Mouse (Mus musculus) midbrain, embryonic 15.5 days (tissue): Measurements from ENCODE around the gene Pdzph1. TPM values are rescaled to one million over a fixed set of nuclear protein-coding genes. Genes with fewer than 3 reads are reported as not detected.

Experiments used
- ATAC-seq: fragments of 200-750 bp; cut with Nextera tagmentation; replicated peaks from 2 replicates; pipeline ENCODE4 v1.8.0; 2017; ENCODE audit warnings: moderate TSS enrichment
- H3K27ac ChIP-seq: fragments of 300-500 bp; sonication (generic); 2 replicates; pipeline ENCODE4 v1.5.1; 2015; ENCODE audit warnings: mild to moderate bottlenecking, inconsistent platforms
- H3K27me3 ChIP-seq: fragments of 300-500 bp; sonication (generic); replicated peaks from 2 replicates; pipeline ENCODE4 v1.6.1; 2015; ENCODE audit warnings: inconsistent platforms
- H3K36me3 ChIP-seq: fragments of 300-500 bp; sonication (generic); replicated peaks from 2 replicates; pipeline ENCODE4 v1.6.1; 2015; ENCODE audit warnings: inconsistent platforms
- H3K4me1 ChIP-seq: fragments of 300-500 bp; sonication (generic); 2 replicates; pipeline ENCODE4 v1.6.1; 2015; ENCODE audit warnings: inconsistent platforms
- H3K4me2 ChIP-seq: fragments of 300-500 bp; sonication (generic); 2 replicates; pipeline ENCODE4 v1.6.1; 2015; ENCODE audit warnings: inconsistent platforms, mild to moderate bottlenecking, moderate library complexity
- H3K4me3 ChIP-seq: fragments of 300-500 bp; sonication (generic); 2 replicates; pipeline ENCODE4 v1.5.1; 2015; ENCODE audit warnings: mild to moderate bottlenecking, inconsistent platforms
- H3K9ac ChIP-seq: fragments of 300-500 bp; sonication (generic); 2 replicates; pipeline ENCODE4 v1.6.1; 2015; ENCODE audit warnings: mild to moderate bottlenecking, inconsistent platforms
- H3K9me3 ChIP-seq: fragments of 300-500 bp; sonication (generic); 2 replicates; pipeline ENCODE4 v1.6.1; 2016; ENCODE audit warnings: inconsistent platforms
- WGBS: fragments of 180-500 bp; shearing (Covaris S2); methylation state at CpG from one replicate; pipeline ENCODE4 v1.1.7; 2015; ENCODE audit warnings: mixed read lengths; 5-methylcytosine and 5-hydroxymethylcytosine counted together
- polyA plus RNA-seq: library from polyadenylated mRNA; unstranded; fragments of >200 nt; fragmentation: Nextera tagmentation; extraction: Ambion mirVana; gene quantifications from 2 replicates; pipeline ENCODE4 v1.2.1, GENCODE M21; 2015

The Pdzph1 gene
- polyA plus RNA-seq, 1 experiment from 2014 or later, result 4.1 TPM

GRCm38 (mm10) chr17:58957055-58957454 lies 34.1 kb downstream of the Pdzph1 start:
- Histone ChIP-seq H3K4me2 (no peak overlapping the region), H3K4me1 (no peaks in the 10 kb centered on the region), H3K9ac (no peak overlapping the region), H3K27ac (no peak overlapping the region), H3K4me3 (no peak overlapping the region), H3K36me3 (no peaks in the 10 kb centered on the region), H3K9me3 (no peaks in the 10 kb centered on the region), H3K27me3 (no peaks in the 10 kb centered on the region)
- whole genome bisulfite sequencing, result 76% methylated on average over 1 of the region's 1 CpGs
- no peak for ATAC-seq

- Histone ChIP-seq H3K27me3 (no peaks in the 10 kb centered on the region), H3K4me3 (no peak overlapping the region), H3K36me3 (no peaks in the 10 kb centered on the region), H3K27ac (no peak overlapping the region), H3K4me1 (no peaks in the 10 kb centered on the region), H3K4me2 (no peak overlapping the region), H3K9me3 (no peaks in the 10 kb centered on the region), H3K9ac (no peak overlapping the region)
- WGBS, result 71% methylated on average over 10 of the region's 10 CpGs
- no peak for ATAC-seq
Observed at GRCm38 (mm10) chr17:58943015-58943822, 48.0 kb downstream of the Pdzph1 start.

- H3K4me2 ChIP-seq, result no peak overlapping the region
- H3K27me3 ChIP-seq, result no peaks in the 10 kb centered on the region
- WGBS, result 84% methylated on average over 1 of the region's 1 CpGs
- ATAC-seq, result no peak
- no peak overlapping the region for H3K9ac ChIP-seq
- H3K36me3 ChIP-seq, result no peaks in the 10 kb centered on the region
- H3K9me3 ChIP-seq, result no peaks in the 10 kb centered on the region
- H3K27ac ChIP-seq, result no peak overlapping the region
- H3K4me1 ChIP-seq, result no peaks in the 10 kb centered on the region
- H3K4me3 ChIP-seq, result no peak overlapping the region
Observed at GRCm38 (mm10) chr17:58938598-58938997, 52.6 kb downstream of the Pdzph1 start.

- no peaks in the 10 kb centered on the region for H3K36me3 ChIP-seq
- WGBS, result 51% methylated on average over 4 of the region's 4 CpGs
- H3K9me3 ChIP-seq, result no peaks in the 10 kb centered on the region
- ATAC-seq, result no peak
- H3K9ac ChIP-seq, result no peak overlapping the region
- no peak overlapping the region for H3K4me2 ChIP-seq
- no peak overlapping the region for H3K4me3 ChIP-seq
- H3K27me3 ChIP-seq, result no peaks in the 10 kb centered on the region
- H3K27ac ChIP-seq, result no peak overlapping the region
- 0 out of 2 replicates have a peak, but pooled peaks cover 3% of the 10 kb centered on the region for H3K4me1 ChIP-seq
Observed at GRCm38 (mm10) chr17:58937533-58937932, 53.6 kb downstream of the Pdzph1 start.

DNA sequence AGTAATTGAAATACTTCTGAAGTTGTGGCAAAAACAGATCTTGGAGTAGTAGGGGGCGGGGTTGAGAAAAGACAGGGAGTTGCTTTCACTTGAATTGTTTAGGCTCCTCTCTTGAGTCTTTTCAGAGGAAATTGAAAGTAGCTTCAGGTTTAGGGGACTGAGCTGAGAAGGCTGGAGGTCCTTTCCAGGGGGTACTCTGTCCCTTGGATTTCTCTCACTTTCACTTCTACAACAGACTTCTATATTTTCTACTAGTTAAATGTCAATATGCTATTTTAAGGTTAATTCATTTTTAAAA lies 58.2 kb downstream of the Pdzph1 start:
- Histone ChIP-seq H3K4me2 (no peak overlapping the region), H3K9ac (no peak overlapping the region), H3K36me3 (no peaks in the 10 kb centered on the region), H3K4me1 (0 out of 2 replicates have a peak, but pooled peaks cover 3% of the 10 kb centered on the region), H3K9me3 (no peaks in the 10 kb centered on the region), H3K27me3 (no peaks in the 10 kb centered on the region), H3K4me3 (no peak overlapping the region), H3K27ac (0 out of 2 replicates have a peak overlapping the region, but pooled peaks have one; percentile 29)
- 24% methylated on average over 1 of the region's 1 CpGs for WGBS
- ATAC-seq, result no peak

- peak; percentile 86 for ATAC-seq
- no peak overlapping the region for H3K4me3 ChIP-seq
- WGBS, result 0% methylated on average over 2 of the region's 2 CpGs
- no peaks in the 10 kb centered on the region for H3K9me3 ChIP-seq
- H3K36me3 ChIP-seq, result no peaks in the 10 kb centered on the region
- no peaks in the 10 kb centered on the region for H3K27me3 ChIP-seq
- no peak overlapping the region for H3K9ac ChIP-seq
- 0 out of 2 replicates have a peak overlapping the region, but pooled peaks have one; percentile 29 for H3K27ac ChIP-seq
- no peak overlapping the region; the same call in 1 of the 2 replicates for H3K4me2 ChIP-seq
- H3K4me1 ChIP-seq, result 0 out of 2 replicates have a peak, but pooled peaks cover 3% of the 10 kb centered on the region
Observed at GRCm38 (mm10) chr17:58932279-58932982, 58.7 kb downstream of the Pdzph1 start.

DNA sequence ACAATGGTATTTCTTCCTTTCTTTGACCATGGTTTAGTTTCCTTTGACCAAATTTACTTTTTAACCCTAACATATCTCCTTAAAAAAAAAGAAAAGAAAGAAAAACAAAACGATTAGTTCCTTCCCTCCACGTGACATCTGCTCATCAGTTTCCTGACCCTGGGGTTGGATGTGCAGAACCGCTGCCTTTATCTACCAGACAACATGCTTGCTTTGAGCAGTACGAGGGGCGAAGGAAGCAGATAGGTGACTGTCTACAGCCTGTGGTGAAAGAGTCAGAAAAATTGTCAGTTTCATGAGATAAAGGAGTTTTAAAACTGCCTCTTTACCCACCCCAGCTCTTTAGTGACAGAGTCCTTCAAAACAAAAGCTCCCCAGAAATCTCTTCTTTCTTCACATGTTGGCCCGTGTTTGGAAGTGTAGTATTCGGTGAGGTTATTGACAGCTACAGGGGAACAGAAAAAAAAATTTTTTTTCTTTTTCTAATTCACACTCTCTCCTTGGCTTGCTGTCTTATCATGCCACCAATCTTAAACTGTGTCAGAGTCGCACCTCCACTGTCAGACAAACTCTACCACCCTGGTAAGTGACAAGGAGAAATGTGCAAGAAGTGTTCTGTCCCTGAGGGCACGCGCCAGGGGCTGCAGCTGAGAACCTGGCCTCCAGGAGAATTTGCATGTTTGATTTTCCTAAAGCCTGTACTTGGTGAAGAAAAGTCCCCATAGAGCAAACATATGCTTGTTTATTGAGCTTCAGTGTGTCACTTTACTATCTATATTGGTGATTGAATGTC lies 66.2 kb downstream of the Pdzph1 start:
- Histone ChIP-seq H3K4me3 (no peak overlapping the region), H3K4me2 (no peak overlapping the region), H3K27me3 (no peaks in the 10 kb centered on the region), H3K36me3 (no peaks in the 10 kb centered on the region), H3K9ac (no peak overlapping the region), H3K27ac (no peak overlapping the region), H3K9me3 (no peaks in the 10 kb centered on the region), H3K4me1 (no peaks in the 10 kb centered on the region)
- ATAC-seq, result no peak
- WGBS, result 68% methylated on average over 10 of the region's 10 CpGs

- WGBS, result 53% methylated on average over 11 of the region's 11 CpGs
- H3K36me3 ChIP-seq, result no peaks in the 10 kb centered on the region
- H3K4me2 ChIP-seq, result no peak overlapping the region
- peaks cover 1% of the 10 kb centered on the region; the same call in 1 of the 2 replicates for H3K4me1 ChIP-seq
- ATAC-seq, result peak; percentile 73
- H3K4me3 ChIP-seq, result no peak overlapping the region
- H3K27ac ChIP-seq, result no peak overlapping the region
- H3K9ac ChIP-seq, result no peak overlapping the region
- H3K27me3 ChIP-seq, result no peaks in the 10 kb centered on the region
- H3K9me3 ChIP-seq, result no peaks in the 10 kb centered on the region
Observed at GRCm38 (mm10) chr17:58923901-58924476, 67.2 kb downstream of the Pdzph1 start.

DNA sequence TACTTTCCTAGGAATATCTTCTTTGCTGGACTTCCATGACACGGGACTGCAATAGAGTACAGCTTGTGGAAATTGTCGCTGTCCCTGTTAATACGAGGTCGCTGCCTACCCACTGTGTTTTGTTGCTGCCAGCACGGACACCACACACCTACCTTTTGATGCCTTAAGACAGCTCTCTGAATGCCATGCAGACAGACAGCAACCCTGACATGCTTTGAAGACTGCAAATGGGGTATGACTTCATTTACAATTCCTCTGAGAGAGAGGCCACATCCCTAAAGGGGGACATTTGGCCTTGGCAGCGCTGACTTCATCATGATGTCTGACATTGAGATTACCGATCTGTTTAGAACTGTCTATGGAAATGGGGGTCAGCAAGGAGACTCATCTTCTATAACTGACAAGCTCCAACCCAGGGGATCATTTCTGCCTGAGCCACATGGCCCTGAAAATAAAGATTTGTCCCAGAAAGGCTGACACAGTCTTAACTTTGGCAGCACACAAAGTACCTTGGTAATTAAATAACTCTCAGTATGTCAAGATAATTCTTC lies 67.8 kb downstream of the Pdzph1 start:
- H3K4me3 ChIP-seq, result no peak overlapping the region
- H3K27me3 ChIP-seq, result no peaks in the 10 kb centered on the region
- H3K27ac ChIP-seq, result no peak overlapping the region
- ATAC-seq, result peak; percentile 68
- no peak overlapping the region for H3K9ac ChIP-seq
- peaks cover 2% of the 10 kb centered on the region; the same call in 1 of the 2 replicates for H3K4me1 ChIP-seq
- no peaks in the 10 kb centered on the region for H3K36me3 ChIP-seq
- WGBS, result 52% methylated on average over 7 of the region's 7 CpGs
- H3K4me2 ChIP-seq, result no peak overlapping the region
- no peaks in the 10 kb centered on the region for H3K9me3 ChIP-seq

- H3K4me2 ChIP-seq, result no peak overlapping the region
- no peaks in the 10 kb centered on the region for H3K36me3 ChIP-seq
- H3K4me1 ChIP-seq, result peaks cover 2% of the 10 kb centered on the region; the same call in 1 of the 2 replicates
- no peak overlapping the region for H3K27ac ChIP-seq
- ATAC-seq, result no peak
- no peaks in the 10 kb centered on the region for H3K9me3 ChIP-seq
- H3K4me3 ChIP-seq, result no peak overlapping the region
- WGBS, result 93% methylated on average over 2 of the region's 2 CpGs
- H3K9ac ChIP-seq, result no peak overlapping the region
- no peaks in the 10 kb centered on the region for H3K27me3 ChIP-seq
Observed at GRCm38 (mm10) chr17:58922821-58923220, 68.4 kb downstream of the Pdzph1 start.

DNA sequence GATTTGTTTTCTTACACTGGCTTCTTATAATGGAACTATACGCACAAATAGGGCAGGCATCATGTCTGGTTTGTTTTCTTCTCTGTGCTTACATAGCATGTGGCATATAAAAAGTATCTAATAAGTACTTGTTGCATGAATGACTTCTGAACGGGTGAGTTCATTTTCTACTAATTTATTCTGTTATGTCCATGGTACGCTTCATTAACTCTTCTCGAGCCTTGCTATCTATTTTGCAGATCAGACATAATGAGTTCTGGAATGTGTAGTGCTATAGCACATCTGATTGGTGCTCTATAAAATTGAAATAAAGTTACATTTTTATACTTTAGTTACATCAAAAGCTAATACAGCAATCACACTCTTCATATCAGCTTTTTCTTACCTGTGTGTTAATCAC lies 71.2 kb downstream of the Pdzph1 start:
- ATAC-seq, result no peak
- no peaks in the 10 kb centered on the region for H3K9me3 ChIP-seq
- WGBS, result 43% methylated on average over 4 of the region's 4 CpGs
- H3K27ac ChIP-seq, result no peak overlapping the region
- H3K4me2 ChIP-seq, result no peak overlapping the region
- H3K4me1 ChIP-seq, result peaks cover 2% of the 10 kb centered on the region; the same call in 1 of the 2 replicates
- H3K4me3 ChIP-seq, result no peak overlapping the region
- H3K36me3 ChIP-seq, result no peaks in the 10 kb centered on the region
- no peaks in the 10 kb centered on the region for H3K27me3 ChIP-seq
- H3K9ac ChIP-seq, result no peak overlapping the region
